Mouse (Mus musculus): Measurements from ENCODE around the gene Coro2b. TPM values are rescaled to one million over a fixed set of nuclear protein-coding genes. Genes with fewer than 3 reads are reported as not detected.

The Coro2b gene
- polyA plus RNA-seq, 1 experiment from 2014 or later: 24.6 TPM

DNA sequence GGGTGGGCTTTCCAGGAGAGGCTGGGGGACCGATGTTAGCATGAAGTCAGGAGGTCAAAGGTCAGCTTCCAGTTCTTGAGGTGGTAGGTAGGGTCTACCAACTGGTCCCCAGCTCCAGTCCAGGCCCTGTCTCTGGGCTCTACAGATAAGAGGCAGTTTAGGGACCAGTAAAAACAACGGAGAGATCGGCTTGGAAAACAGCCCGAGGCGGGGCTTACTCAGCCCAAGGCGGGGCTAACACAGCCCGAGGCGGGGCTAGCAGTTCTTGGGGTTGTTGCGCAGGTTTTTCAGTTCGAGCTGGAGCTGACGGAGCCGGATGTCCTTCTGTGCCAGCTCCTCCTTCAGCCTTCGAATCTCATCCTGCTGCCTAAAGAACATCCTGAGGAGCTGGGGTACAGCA, 115.8 kb downstream of the Coro2b start:
- ATAC-seq (ENCODE audit: low read depth): peak; percentile 89
- peaks cover 15% of the 10 kb centered on the region for H3K4me1 ChIP-seq (replicated peaks; ENCODE audit: control insufficient read depth, insufficient read depth, low read length)
- WGBS: 3% methylated on average over 13 of the region's 13 CpGs
- H3K36me3 ChIP-seq (ENCODE audit: control insufficient read depth, insufficient read depth, low read length): peaks cover 6% of the 10 kb centered on the region
- H3K27me3 ChIP-seq (ENCODE audit: control insufficient read depth, insufficient read depth, low read depth, low read length): no peaks in the 10 kb centered on the region
- peak overlapping the region; percentile 41 for H3K4me3 ChIP-seq (ENCODE audit: low read length)
- H3K4me2 ChIP-seq (ENCODE audit: low read depth, low read length): peak overlapping the region; percentile 57
- H3K9me3 ChIP-seq (ENCODE audit: control insufficient read depth, low read length): peaks cover 5% of the 10 kb centered on the region; the same call in 1 of the 2 replicates
- peak overlapping the region; percentile 78 for H3K27ac ChIP-seq (ENCODE audit: low read length)
- peak overlapping the region; percentile 63 for H3K9ac ChIP-seq (ENCODE audit: low read length)

DNA sequence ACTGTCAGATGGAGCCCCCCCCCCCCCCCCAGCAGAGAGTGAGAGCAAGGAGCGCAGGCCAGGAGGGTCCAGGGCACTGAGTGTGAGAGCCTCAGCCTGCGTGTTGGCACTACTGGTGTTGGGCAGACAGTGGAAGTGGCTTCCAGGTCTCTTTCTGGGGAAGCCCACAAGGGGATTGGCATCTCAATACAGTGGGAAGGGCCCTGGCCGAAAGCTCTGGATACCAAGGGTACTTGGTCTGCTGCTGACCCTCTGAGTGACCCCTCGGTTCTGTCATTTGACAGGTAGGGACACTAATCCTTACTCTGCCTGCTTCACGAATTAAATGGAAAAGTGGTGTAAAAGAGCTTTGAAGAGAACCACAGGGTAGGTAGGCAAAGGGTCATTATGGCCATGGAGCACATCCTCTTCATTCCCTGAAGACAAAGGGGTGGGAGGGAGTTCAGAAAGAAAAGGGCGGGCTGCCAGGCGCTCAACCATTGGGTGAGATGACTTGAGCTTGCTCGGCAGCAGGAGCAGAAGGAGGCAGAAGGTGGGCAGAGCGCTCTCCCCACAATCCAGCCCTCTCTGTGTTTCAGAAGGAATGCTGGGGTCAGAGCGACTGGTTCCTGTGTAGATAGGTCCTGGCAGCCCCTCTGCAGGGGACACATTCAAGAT, 116.5 kb downstream of the Coro2b start:
- Histone ChIP-seq H3K27ac (ENCODE audit: low read length) (peak overlapping the region; percentile 19), H3K9ac (ENCODE audit: low read length) (peak overlapping the region; percentile 23), H3K4me1 (replicated peaks; ENCODE audit: control insufficient read depth, insufficient read depth, low read length) (peaks cover 15% of the 10 kb centered on the region), H3K27me3 (ENCODE audit: control insufficient read depth, insufficient read depth, low read depth, low read length) (no peaks in the 10 kb centered on the region), H3K9me3 (ENCODE audit: control insufficient read depth, low read length) (peaks cover 5% of the 10 kb centered on the region; the same call in 1 of the 2 replicates), H3K4me2 (ENCODE audit: low read depth, low read length) (peak overlapping the region; percentile 57), H3K4me3 (ENCODE audit: low read length) (no peak overlapping the region), H3K36me3 (ENCODE audit: control insufficient read depth, insufficient read depth, low read length) (peaks cover 6% of the 10 kb centered on the region)
- 67% methylated on average over 9 of the region's 10 CpGs for WGBS
- peak; percentile 26 for ATAC-seq (ENCODE audit: low read depth)

DNA sequence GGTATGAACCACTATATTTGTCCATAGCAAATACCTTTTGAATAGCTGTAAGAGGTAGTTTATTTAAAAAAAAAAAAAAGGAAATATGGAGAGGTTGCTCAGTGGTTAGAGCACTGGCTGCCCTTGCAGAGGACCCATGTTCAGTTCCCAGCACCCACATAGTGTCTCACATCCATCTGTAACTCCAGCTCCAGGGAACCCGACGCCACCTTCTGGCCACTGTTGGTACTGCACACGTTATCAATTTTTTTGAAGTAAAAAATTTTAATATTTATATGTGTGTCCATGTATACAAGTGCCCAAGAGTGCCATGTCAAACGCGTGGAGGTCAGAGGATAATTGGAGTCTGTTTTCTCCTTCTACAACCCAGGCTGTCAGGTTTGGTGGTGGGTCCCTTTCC, 118.1 kb downstream of the Coro2b start:
- no peak for ATAC-seq (ENCODE audit: low read depth)
- Histone ChIP-seq H3K9me3 (ENCODE audit: control insufficient read depth, low read length) (peaks cover 5% of the 10 kb centered on the region; the same call in 1 of the 2 replicates), H3K36me3 (ENCODE audit: control insufficient read depth, insufficient read depth, low read length) (peaks cover 3% of the 10 kb centered on the region; the same call in 1 of the 2 replicates), H3K27me3 (ENCODE audit: control insufficient read depth, insufficient read depth, low read depth, low read length) (no peaks in the 10 kb centered on the region), H3K9ac (ENCODE audit: low read length) (no peak overlapping the region), H3K4me2 (ENCODE audit: low read depth, low read length) (no peak overlapping the region), H3K4me3 (ENCODE audit: low read length) (no peak overlapping the region), H3K4me1 (replicated peaks; ENCODE audit: control insufficient read depth, insufficient read depth, low read length) (peaks cover 20% of the 10 kb centered on the region), H3K27ac (ENCODE audit: low read length) (no peak overlapping the region)
- WGBS: 60% methylated on average over 5 of the region's 5 CpGs

DNA sequence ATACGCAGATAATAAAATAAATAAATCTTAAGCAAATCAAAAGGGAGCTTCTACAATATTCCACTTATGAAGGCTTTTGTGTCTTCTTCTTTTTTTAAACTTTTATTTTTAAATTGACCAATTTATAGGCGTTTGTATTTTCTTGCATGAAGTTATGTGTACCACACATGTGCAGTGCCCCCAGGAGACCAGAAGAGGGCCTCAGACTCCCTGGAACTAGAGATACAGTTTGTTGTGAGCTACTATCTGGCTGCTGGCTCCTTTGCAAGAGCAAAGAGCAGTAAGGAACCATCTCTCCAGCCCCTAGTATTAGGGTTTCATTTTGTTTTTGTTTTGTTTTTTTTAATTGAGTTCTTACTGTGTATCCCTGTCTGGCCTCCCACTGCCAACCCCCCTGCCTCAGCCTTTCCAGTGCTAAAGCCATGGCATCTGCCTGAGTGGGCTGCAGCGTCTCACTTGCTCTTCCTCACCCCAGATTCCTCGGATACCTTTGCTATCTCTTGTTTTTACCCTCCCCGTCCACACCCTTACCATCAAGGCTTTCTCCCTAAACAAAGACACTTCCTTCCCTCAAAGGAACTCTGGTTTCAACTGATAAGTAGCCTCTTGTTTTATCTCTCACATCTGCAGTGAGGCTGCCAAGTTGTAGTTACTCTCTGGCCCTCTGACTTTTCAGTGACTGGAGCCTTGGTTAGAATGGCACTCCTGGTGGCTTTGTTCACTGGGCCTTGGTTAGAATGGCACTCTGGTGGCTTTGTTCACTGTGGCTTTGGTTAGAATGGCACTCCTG, 129.3 kb downstream of the Coro2b start:
- no peak overlapping the region for H3K4me2 ChIP-seq (ENCODE audit: low read depth, low read length)
- H3K4me3 ChIP-seq (ENCODE audit: low read length): no peak overlapping the region
- no peaks in the 10 kb centered on the region for H3K4me1 ChIP-seq (replicated peaks; ENCODE audit: control insufficient read depth, insufficient read depth, low read length)
- ATAC-seq (ENCODE audit: low read depth): peak; percentile 43; the same call in 1 of the 2 replicates
- WGBS: 53% methylated on average over 5 of the region's 5 CpGs
- no peaks in the 10 kb centered on the region for H3K9me3 ChIP-seq (ENCODE audit: control insufficient read depth, low read length)
- H3K36me3 ChIP-seq (ENCODE audit: control insufficient read depth, insufficient read depth, low read length): no peaks in the 10 kb centered on the region
- H3K9ac ChIP-seq (ENCODE audit: low read length): no peak overlapping the region
- H3K27ac ChIP-seq (ENCODE audit: low read length): no peak overlapping the region
- H3K27me3 ChIP-seq (ENCODE audit: control insufficient read depth, insufficient read depth, low read depth, low read length): no peaks in the 10 kb centered on the region

DNA sequence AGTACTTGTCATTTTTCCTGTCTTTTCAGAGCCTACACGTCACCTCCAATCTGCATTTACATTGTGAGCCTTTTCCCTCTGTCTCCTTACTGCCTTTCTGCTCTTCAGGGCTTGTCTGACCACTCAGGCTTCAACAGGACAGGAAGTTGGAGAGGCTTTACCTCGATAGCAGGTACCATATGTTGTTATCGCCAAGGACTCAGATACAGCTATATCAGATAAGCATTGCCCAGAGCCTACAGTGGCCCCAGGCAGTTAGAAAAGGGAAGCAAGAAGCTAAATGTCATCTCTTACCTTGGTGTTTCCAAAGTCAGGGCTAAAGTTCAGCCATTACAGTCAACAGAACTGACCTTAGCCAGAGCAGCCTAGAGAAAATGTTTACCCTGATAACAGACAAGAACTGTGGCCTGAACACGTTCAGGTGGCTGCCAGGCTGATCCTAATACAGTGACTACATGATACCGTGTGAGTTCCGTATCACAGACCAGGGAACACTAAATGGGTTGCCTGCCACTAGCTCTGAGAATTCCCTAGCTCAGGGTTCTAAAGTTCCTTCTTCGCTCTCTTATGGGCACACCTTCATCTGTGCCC, 130.3 kb downstream of the Coro2b start:
- no peaks in the 10 kb centered on the region for H3K4me1 ChIP-seq (replicated peaks; ENCODE audit: control insufficient read depth, insufficient read depth, low read length)
- no peaks in the 10 kb centered on the region for H3K9me3 ChIP-seq (ENCODE audit: control insufficient read depth, low read length)
- no peak for ATAC-seq (ENCODE audit: low read depth)
- no peak overlapping the region for H3K4me3 ChIP-seq (ENCODE audit: low read length)
- WGBS: 54% methylated on average over 7 of the region's 7 CpGs
- no peak overlapping the region for H3K9ac ChIP-seq (ENCODE audit: low read length)
- no peaks in the 10 kb centered on the region for H3K27me3 ChIP-seq (ENCODE audit: control insufficient read depth, insufficient read depth, low read depth, low read length)
- no peaks in the 10 kb centered on the region for H3K36me3 ChIP-seq (ENCODE audit: control insufficient read depth, insufficient read depth, low read length)
- no peak overlapping the region for H3K27ac ChIP-seq (ENCODE audit: low read length)
- no peak overlapping the region for H3K4me2 ChIP-seq (ENCODE audit: low read depth, low read length)

DNA sequence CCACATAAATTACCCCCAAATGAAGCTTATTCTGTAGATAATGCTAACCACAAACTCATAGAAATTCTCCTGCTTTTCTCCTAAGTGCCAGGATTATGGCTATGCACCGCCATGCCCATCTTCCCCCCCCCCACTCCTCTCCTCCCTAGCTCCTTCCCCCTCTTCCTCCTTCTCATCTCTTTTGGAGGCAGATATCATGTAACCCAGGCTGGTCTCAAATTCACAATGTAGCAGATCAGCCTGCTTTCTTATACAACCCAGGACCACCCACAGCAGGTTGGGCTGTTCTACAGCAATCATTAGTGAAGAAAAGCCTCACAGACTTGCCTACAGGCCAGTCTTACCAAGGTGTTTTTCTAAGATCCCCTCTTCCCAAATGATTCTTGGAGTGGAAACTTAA, 135.3 kb downstream of the Coro2b start:
- Histone ChIP-seq H3K27me3 (ENCODE audit: control insufficient read depth, insufficient read depth, low read depth, low read length) (no peaks in the 10 kb centered on the region), H3K9me3 (ENCODE audit: control insufficient read depth, low read length) (no peaks in the 10 kb centered on the region), H3K4me3 (ENCODE audit: low read length) (no peak overlapping the region), H3K9ac (ENCODE audit: low read length) (no peak overlapping the region), H3K36me3 (ENCODE audit: control insufficient read depth, insufficient read depth, low read length) (no peaks in the 10 kb centered on the region), H3K27ac (ENCODE audit: low read length) (no peak overlapping the region), H3K4me2 (ENCODE audit: low read depth, low read length) (no peak overlapping the region), H3K4me1 (replicated peaks; ENCODE audit: control insufficient read depth, insufficient read depth, low read length) (peaks cover 5% of the 10 kb centered on the region; the same call in 1 of the 2 replicates)
- no peak for ATAC-seq (ENCODE audit: low read depth)
- WGBS: 75% methylated on average over 1 of the region's 1 CpGs

DNA sequence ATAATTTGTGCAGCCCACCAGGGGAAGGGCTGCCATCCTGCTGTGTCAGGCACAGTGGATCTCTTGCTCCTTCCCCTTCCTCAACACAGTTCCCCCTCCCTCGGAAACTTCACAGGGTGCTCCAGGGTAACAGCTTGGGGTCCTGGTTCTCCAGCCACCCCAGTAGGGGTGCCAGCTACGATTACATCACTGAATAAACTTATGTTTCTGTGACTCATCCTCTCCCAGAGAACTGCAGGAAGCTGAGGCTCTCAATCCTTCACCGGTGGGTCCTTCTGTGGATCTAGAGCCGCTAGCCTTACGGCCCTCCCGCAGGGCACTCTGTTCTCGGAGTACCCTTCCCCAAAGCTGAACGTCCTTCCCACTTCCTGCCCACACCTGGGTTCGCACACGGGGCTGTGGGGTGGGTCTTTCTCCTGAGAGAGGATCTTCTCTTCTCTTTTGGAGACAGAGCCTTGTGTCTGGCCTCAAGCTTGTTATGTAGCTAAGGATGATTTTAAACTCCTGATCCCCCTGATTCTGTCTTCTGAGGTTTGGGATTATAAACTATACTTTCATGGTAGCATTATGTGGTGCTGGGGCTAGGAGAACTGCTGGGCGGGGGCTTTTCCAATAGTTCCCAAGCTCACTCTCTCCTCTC, 136.2 kb downstream of the Coro2b start:
- no peak overlapping the region for H3K4me3 ChIP-seq (ENCODE audit: low read length)
- no peaks in the 10 kb centered on the region for H3K27me3 ChIP-seq (ENCODE audit: control insufficient read depth, insufficient read depth, low read depth, low read length)
- no peaks in the 10 kb centered on the region for H3K36me3 ChIP-seq (ENCODE audit: control insufficient read depth, insufficient read depth, low read length)
- 36% methylated on average over 11 of the region's 11 CpGs for WGBS
- H3K9ac ChIP-seq (ENCODE audit: low read length): peak overlapping the region; percentile 24; the same call in 1 of the 2 replicates
- H3K9me3 ChIP-seq (ENCODE audit: control insufficient read depth, low read length): no peaks in the 10 kb centered on the region
- no peak for ATAC-seq (ENCODE audit: low read depth)
- no peak overlapping the region for H3K4me2 ChIP-seq (ENCODE audit: low read depth, low read length)
- peaks cover 5% of the 10 kb centered on the region; the same call in 1 of the 2 replicates for H3K4me1 ChIP-seq (replicated peaks; ENCODE audit: control insufficient read depth, insufficient read depth, low read length)
- H3K27ac ChIP-seq (ENCODE audit: low read length): no peak overlapping the region

DNA sequence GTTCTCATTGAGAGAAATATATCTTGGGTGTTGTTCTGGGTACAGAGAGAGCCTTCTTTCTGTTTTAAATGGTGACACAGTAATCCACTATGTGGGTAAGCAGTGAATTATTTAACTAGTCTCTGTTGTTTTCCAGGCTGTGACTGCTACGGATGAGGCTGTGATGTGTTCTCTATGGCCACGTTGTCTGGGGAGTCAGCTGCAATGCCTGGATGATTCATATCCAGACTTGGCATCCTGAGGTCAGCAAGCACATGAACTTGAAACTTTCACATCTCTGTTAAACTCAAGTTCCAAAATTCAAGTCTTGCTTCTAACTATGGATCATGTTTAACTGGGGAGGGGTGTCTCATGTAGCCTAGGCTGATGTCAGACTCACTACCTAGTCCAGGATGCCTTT, 142.7 kb downstream of the Coro2b start:
- no peak overlapping the region for H3K27ac ChIP-seq (ENCODE audit: low read length)
- H3K4me3 ChIP-seq (ENCODE audit: low read length): no peak overlapping the region
- H3K27me3 ChIP-seq (ENCODE audit: control insufficient read depth, insufficient read depth, low read depth, low read length): no peaks in the 10 kb centered on the region
- no peaks in the 10 kb centered on the region for H3K4me1 ChIP-seq (replicated peaks; ENCODE audit: control insufficient read depth, insufficient read depth, low read length)
- WGBS: 43% methylated on average over 2 of the region's 2 CpGs
- no peak overlapping the region for H3K4me2 ChIP-seq (ENCODE audit: low read depth, low read length)
- no peak overlapping the region for H3K9ac ChIP-seq (ENCODE audit: low read length)
- H3K9me3 ChIP-seq (ENCODE audit: control insufficient read depth, low read length): no peaks in the 10 kb centered on the region
- no peak for ATAC-seq (ENCODE audit: low read depth)
- no peaks in the 10 kb centered on the region for H3K36me3 ChIP-seq (ENCODE audit: control insufficient read depth, insufficient read depth, low read length)

DNA sequence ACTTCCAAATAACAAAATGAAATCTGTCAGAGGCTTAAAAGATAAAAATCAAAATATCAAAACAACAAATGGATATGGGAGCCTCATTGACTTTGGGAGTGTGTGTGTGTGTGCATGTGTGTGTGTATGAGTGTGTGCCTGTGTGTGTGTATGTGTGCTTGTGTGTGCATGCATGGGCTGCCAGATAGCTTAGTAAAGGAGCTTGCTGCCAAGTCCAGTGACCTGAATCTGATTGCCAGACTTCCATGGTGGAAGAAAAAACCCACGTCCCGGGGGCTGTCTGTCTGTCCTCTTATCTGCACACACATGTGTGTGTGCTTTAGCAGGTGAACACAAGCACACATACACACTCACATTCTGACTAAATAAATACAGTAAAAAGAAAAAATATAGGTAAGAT, 143.3 kb downstream of the Coro2b start:
- Histone ChIP-seq H3K9me3 (ENCODE audit: control insufficient read depth, low read length) (no peaks in the 10 kb centered on the region), H3K27me3 (ENCODE audit: control insufficient read depth, insufficient read depth, low read depth, low read length) (no peaks in the 10 kb centered on the region), H3K4me1 (replicated peaks; ENCODE audit: control insufficient read depth, insufficient read depth, low read length) (no peaks in the 10 kb centered on the region), H3K4me3 (ENCODE audit: low read length) (no peak overlapping the region), H3K27ac (ENCODE audit: low read length) (no peak overlapping the region), H3K4me2 (ENCODE audit: low read depth, low read length) (no peak overlapping the region), H3K36me3 (ENCODE audit: control insufficient read depth, insufficient read depth, low read length) (no peaks in the 10 kb centered on the region), H3K9ac (ENCODE audit: low read length) (no peak overlapping the region)
- no peak for ATAC-seq (ENCODE audit: low read depth)
- 45% methylated on average over 2 of the region's 2 CpGs for WGBS

Data from lung, embryonic 16.5 days (tissue).